Mouse (Mus musculus): ENCODE measurements around the gene Fbxl2. TPM values are rescaled to one million over a fixed set of nuclear protein-coding genes. Genes with fewer than 3 reads are reported as not detected.

Fbxl2 gene
- polyA plus RNA-seq, 1 experiment from 2014 or later = 3.3 TPM

GRCm38 (mm10) chr9:114009526-114009925 lies 36.5 kb downstream of the Fbxl2 start:
- no peaks in the 10 kb centered on the region for H3K36me3 ChIP-seq (ENCODE audit: control insufficient read depth, insufficient read depth, low read length)
- H3K9ac ChIP-seq (ENCODE audit: low read depth, low read length) = no peak overlapping the region
- H3K4me1 ChIP-seq (ENCODE audit: control insufficient read depth, insufficient read depth, low read length) = no peaks in the 10 kb centered on the region
- no peak overlapping the region for H3K27ac ChIP-seq (ENCODE audit: low read depth, low read length)
- no peak overlapping the region for H3K4me3 ChIP-seq (ENCODE audit: low read length)
- H3K4me2 ChIP-seq (replicated peaks; ENCODE audit: low read depth, low read length) = no peak overlapping the region
- 50% methylated on average over 5 of the region's 5 CpGs for WGBS
- no peak for ATAC-seq (ENCODE audit: low FRiP score, low TSS enrichment)
- H3K9me3 ChIP-seq (ENCODE audit: control insufficient read depth, low read length) = no peaks in the 10 kb centered on the region
- no peaks in the 10 kb centered on the region for H3K27me3 ChIP-seq (ENCODE audit: control insufficient read depth, insufficient read depth, low read length)

GRCm38 (mm10) chr9:114007850-114008350 lies 38.1 kb downstream of the Fbxl2 start:
- Histone ChIP-seq H3K27ac (ENCODE audit: low read depth, low read length) (no peak overlapping the region), H3K36me3 (ENCODE audit: control insufficient read depth, insufficient read depth, low read length) (no peaks in the 10 kb centered on the region), H3K4me1 (ENCODE audit: control insufficient read depth, insufficient read depth, low read length) (no peaks in the 10 kb centered on the region), H3K27me3 (ENCODE audit: control insufficient read depth, insufficient read depth, low read length) (no peaks in the 10 kb centered on the region), H3K9me3 (ENCODE audit: control insufficient read depth, low read length) (no peaks in the 10 kb centered on the region), H3K4me3 (ENCODE audit: low read length) (no peak overlapping the region), H3K9ac (ENCODE audit: low read depth, low read length) (no peak overlapping the region; the same call in 1 of the 2 replicates), H3K4me2 (replicated peaks; ENCODE audit: low read depth, low read length) (no peak overlapping the region)
- WGBS = 90% methylated on average over 9 of the region's 9 CpGs
- no peak for ATAC-seq (ENCODE audit: low FRiP score, low TSS enrichment)

- 62% methylated on average over 9 of the region's 9 CpGs for WGBS
These were observed 39.2 kb downstream of the Fbxl2 start for GRCm38 (mm10) chr9:114006801-114007200.

GRCm38 (mm10) chr9:113998311-113998710 lies 47.7 kb downstream of the Fbxl2 start:
- no peak overlapping the region for H3K9ac ChIP-seq (ENCODE audit: low read depth, low read length)
- H3K36me3 ChIP-seq (ENCODE audit: control insufficient read depth, insufficient read depth, low read length) = no peaks in the 10 kb centered on the region
- no peaks in the 10 kb centered on the region for H3K4me1 ChIP-seq (ENCODE audit: control insufficient read depth, insufficient read depth, low read length)
- no peak overlapping the region for H3K4me3 ChIP-seq (ENCODE audit: low read length)
- no peaks in the 10 kb centered on the region for H3K27me3 ChIP-seq (ENCODE audit: control insufficient read depth, insufficient read depth, low read length)
- no peak overlapping the region for H3K27ac ChIP-seq (ENCODE audit: low read depth, low read length)
- H3K9me3 ChIP-seq (ENCODE audit: control insufficient read depth, low read length) = no peaks in the 10 kb centered on the region
- WGBS = 58% methylated on average over 2 of the region's 2 CpGs
- ATAC-seq (ENCODE audit: low FRiP score, low TSS enrichment) = no peak
- H3K4me2 ChIP-seq (replicated peaks; ENCODE audit: low read depth, low read length) = no peak overlapping the region

More at GRCm38 (mm10) chr9:114006801-114007200, 39.2 kb downstream of the Fbxl2 start:
- Histone ChIP-seq H3K36me3 (ENCODE audit: control insufficient read depth, insufficient read depth, low read length) (no peaks in the 10 kb centered on the region), H3K4me1 (ENCODE audit: control insufficient read depth, insufficient read depth, low read length) (no peaks in the 10 kb centered on the region), H3K9ac (ENCODE audit: low read depth, low read length) (no peak overlapping the region), H3K27ac (ENCODE audit: low read depth, low read length) (no peak overlapping the region), H3K9me3 (ENCODE audit: control insufficient read depth, low read length) (no peaks in the 10 kb centered on the region), H3K4me2 (replicated peaks; ENCODE audit: low read depth, low read length) (no peak overlapping the region), H3K27me3 (ENCODE audit: control insufficient read depth, insufficient read depth, low read length) (no peaks in the 10 kb centered on the region), H3K4me3 (ENCODE audit: low read length) (no peak overlapping the region)
- ATAC-seq (ENCODE audit: low FRiP score, low TSS enrichment) = no peak; the same call in 1 of the 2 replicates

- ATAC-seq (ENCODE audit: low FRiP score, low TSS enrichment) = no peak
- Histone ChIP-seq H3K9me3 (ENCODE audit: control insufficient read depth, low read length) (no peaks in the 10 kb centered on the region), H3K27ac (ENCODE audit: low read depth, low read length) (no peak overlapping the region), H3K9ac (ENCODE audit: low read depth, low read length) (no peak overlapping the region), H3K4me3 (ENCODE audit: low read length) (no peak overlapping the region), H3K27me3 (ENCODE audit: control insufficient read depth, insufficient read depth, low read length) (no peaks in the 10 kb centered on the region), H3K4me2 (replicated peaks; ENCODE audit: low read depth, low read length) (no peak overlapping the region), H3K36me3 (ENCODE audit: control insufficient read depth, insufficient read depth, low read length) (no peaks in the 10 kb centered on the region), H3K4me1 (ENCODE audit: control insufficient read depth, insufficient read depth, low read length) (no peaks in the 10 kb centered on the region)
- WGBS = 91% methylated on average over 7 of the region's 7 CpGs
These were observed 53.2 kb downstream of the Fbxl2 start for GRCm38 (mm10) chr9:113992810-113993209.

GRCm38 (mm10) chr9:113990547-113991248 lies 55.3 kb downstream of the Fbxl2 start:
- peak overlapping the region; percentile 19; the same call in 1 of the 2 replicates for H3K4me3 ChIP-seq (ENCODE audit: low read length)
- no peaks in the 10 kb centered on the region for H3K9me3 ChIP-seq (ENCODE audit: control insufficient read depth, low read length)
- ATAC-seq (ENCODE audit: low FRiP score, low TSS enrichment) = peak; percentile 87
- peak overlapping the region; percentile 31; the same call in 1 of the 2 replicates for H3K9ac ChIP-seq (ENCODE audit: low read depth, low read length)
- peak overlapping the region; percentile 45 for H3K4me2 ChIP-seq (replicated peaks; ENCODE audit: low read depth, low read length)
- 22% methylated on average over 18 of the region's 18 CpGs for WGBS
- no peaks in the 10 kb centered on the region for H3K27me3 ChIP-seq (ENCODE audit: control insufficient read depth, insufficient read depth, low read length)
- no peaks in the 10 kb centered on the region for H3K4me1 ChIP-seq (ENCODE audit: control insufficient read depth, insufficient read depth, low read length)
- no peaks in the 10 kb centered on the region for H3K36me3 ChIP-seq (ENCODE audit: control insufficient read depth, insufficient read depth, low read length)
- H3K27ac ChIP-seq (ENCODE audit: low read depth, low read length) = no peak overlapping the region

GRCm38 (mm10) chr9:113984946-113985620 lies 60.9 kb downstream of the Fbxl2 start:
- no peaks in the 10 kb centered on the region for H3K36me3 ChIP-seq (ENCODE audit: control insufficient read depth, insufficient read depth, low read length)
- H3K9ac ChIP-seq (ENCODE audit: low read depth, low read length) = no peak overlapping the region
- no peak for ATAC-seq (ENCODE audit: low FRiP score, low TSS enrichment)
- H3K4me2 ChIP-seq (replicated peaks; ENCODE audit: low read depth, low read length) = no peak overlapping the region
- no peak overlapping the region for H3K27ac ChIP-seq (ENCODE audit: low read depth, low read length)
- H3K4me3 ChIP-seq (ENCODE audit: low read length) = no peak overlapping the region
- 79% methylated on average over 13 of the region's 13 CpGs for WGBS
- no peaks in the 10 kb centered on the region for H3K9me3 ChIP-seq (ENCODE audit: control insufficient read depth, low read length)
- no peaks in the 10 kb centered on the region for H3K4me1 ChIP-seq (ENCODE audit: control insufficient read depth, insufficient read depth, low read length)
- H3K27me3 ChIP-seq (ENCODE audit: control insufficient read depth, insufficient read depth, low read length) = no peaks in the 10 kb centered on the region

- H3K4me1 ChIP-seq (ENCODE audit: control insufficient read depth, insufficient read depth, low read length) = 0 out of 2 replicates have a peak, but pooled peaks cover 4% of the 10 kb centered on the region
- no peak for ATAC-seq (ENCODE audit: low FRiP score, low TSS enrichment)
These were observed 62.9 kb downstream of the Fbxl2 start for GRCm38 (mm10) chr9:113982883-113983670.

More at GRCm38 (mm10) chr9:113982883-113983670, 62.9 kb downstream of the Fbxl2 start:
- no peak overlapping the region for H3K4me2 ChIP-seq (replicated peaks; ENCODE audit: low read depth, low read length)
- no peak overlapping the region for H3K4me3 ChIP-seq (ENCODE audit: low read length)
- H3K27me3 ChIP-seq (ENCODE audit: control insufficient read depth, insufficient read depth, low read length) = no peaks in the 10 kb centered on the region
- H3K9me3 ChIP-seq (ENCODE audit: control insufficient read depth, low read length) = no peaks in the 10 kb centered on the region
- peaks cover 10% of the 10 kb centered on the region; the same call in 1 of the 2 replicates for H3K36me3 ChIP-seq (ENCODE audit: control insufficient read depth, insufficient read depth, low read length)
- H3K27ac ChIP-seq (ENCODE audit: low read depth, low read length) = no peak overlapping the region
- no peak overlapping the region for H3K9ac ChIP-seq (ENCODE audit: low read depth, low read length)
- WGBS = 77% methylated on average over 11 of the region's 11 CpGs
